Mouse (Mus musculus): ENCODE measurements at regions not wholly inside any gene's neighbourhood (a gene's known extent, or its start where the extent isn't known, plus 50 kb on each side); places are given as distances from the start of the nearest gene placed in this dataset.

DNA sequence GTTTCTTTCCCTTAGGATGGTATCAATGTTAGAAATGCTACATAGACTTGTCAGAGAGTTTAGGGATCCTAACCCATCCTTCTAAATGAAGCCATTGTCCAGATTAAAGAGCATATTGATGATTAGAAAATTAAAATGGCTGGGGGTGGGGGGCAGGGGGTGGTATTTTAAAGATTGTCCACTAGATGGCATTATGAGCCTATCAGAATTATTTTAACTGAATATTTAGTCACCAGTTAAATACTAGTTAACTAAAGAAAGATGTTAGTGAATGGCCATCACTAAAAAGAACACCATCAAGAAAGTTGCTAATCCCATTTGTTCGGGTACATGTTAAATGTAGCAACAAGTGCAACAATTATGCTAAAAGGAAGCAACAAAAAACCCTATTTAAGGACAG is 1909.6 kb upstream of the 5930422O12Rik start:
- no peaks in the 10 kb centered on the region for H3K27me3 ChIP-seq (replicated peaks; ENCODE audit: control insufficient read depth, insufficient read depth, low read length)
- H3K9me3 ChIP-seq (ENCODE audit: control insufficient read depth, low read length): no peaks in the 10 kb centered on the region
- H3K4me1 ChIP-seq (replicated peaks; ENCODE audit: control insufficient read depth, insufficient read depth, low read length): no peaks in the 10 kb centered on the region
- no peak overlapping the region for H3K4me3 ChIP-seq (ENCODE audit: low read depth, low read length)
- ATAC-seq (replicated peaks; ENCODE audit: low FRiP score) (no peak), DNase-seq (ENCODE audit: low spot score) (no peak)
- H3K9ac ChIP-seq (ENCODE audit: low read depth, low read length): no peak overlapping the region
- no peak overlapping the region for H3K27ac ChIP-seq (ENCODE audit: low read depth, low read length)
- no peak overlapping the region for H3K4me2 ChIP-seq
- WGBS: 54% methylated on average over 1 of the region's 1 CpGs
- H3K36me3 ChIP-seq (ENCODE audit: control insufficient read depth, insufficient read depth, low read length): no peaks in the 10 kb centered on the region

DNA sequence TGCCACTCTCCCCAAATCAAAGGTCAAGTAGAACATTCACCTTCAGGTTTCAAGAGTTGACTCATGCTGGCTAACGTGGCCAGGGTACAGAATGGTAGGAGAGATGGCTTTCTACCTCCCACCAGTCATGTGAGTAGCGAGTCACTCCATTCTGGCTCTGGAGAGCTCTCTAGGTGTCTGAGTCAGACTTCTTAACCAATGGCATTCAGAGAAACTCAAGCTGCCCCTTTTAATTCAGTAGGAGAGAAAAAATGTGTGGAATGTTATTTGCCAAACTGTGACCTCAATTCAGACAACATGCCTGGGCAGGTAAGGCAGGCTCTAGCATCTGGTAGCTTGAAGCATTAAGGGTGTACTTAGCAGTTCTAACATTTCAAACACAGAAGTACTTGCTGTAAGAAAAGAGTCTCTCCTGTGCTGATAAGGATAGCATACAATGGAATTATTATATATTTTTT is 1907.5 kb upstream of the 5930422O12Rik start:
- Histone ChIP-seq H3K27me3 (replicated peaks; ENCODE audit: control insufficient read depth, insufficient read depth, low read length) (no peaks in the 10 kb centered on the region), H3K36me3 (ENCODE audit: control insufficient read depth, insufficient read depth, low read length) (no peaks in the 10 kb centered on the region), H3K4me2 (no peak overlapping the region), H3K4me3 (ENCODE audit: low read depth, low read length) (no peak overlapping the region), H3K4me1 (replicated peaks; ENCODE audit: control insufficient read depth, insufficient read depth, low read length) (no peaks in the 10 kb centered on the region), H3K9me3 (ENCODE audit: control insufficient read depth, low read length) (no peaks in the 10 kb centered on the region), H3K9ac (ENCODE audit: low read depth, low read length) (no peak overlapping the region), H3K27ac (ENCODE audit: low read depth, low read length) (no peak overlapping the region)
- ATAC-seq (replicated peaks; ENCODE audit: low FRiP score) (no peak), DNase-seq (ENCODE audit: low spot score) (no peak)
- WGBS: 53% methylated on average over 2 of the region's 2 CpGs

DNA sequence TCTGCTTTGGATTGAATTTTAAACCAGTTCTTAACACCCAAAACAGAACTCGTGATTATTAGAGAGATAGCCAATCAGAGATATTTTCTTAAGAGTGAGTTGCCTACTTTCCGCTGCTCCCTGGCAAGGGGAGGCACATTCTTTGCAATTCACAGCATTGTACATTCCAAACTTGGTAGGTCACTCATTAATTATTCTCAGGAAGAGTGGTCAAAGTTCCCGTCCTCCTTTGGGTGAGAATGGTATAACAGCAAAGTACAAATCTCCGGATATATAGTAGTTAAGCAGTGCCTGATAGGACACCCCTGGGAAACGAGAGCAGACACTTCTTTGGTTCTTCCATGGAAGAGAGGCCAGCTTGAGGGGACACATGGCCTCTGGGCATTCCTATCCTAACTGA is 1903.4 kb upstream of the 5930422O12Rik start:
- Histone ChIP-seq H3K4me1 (replicated peaks; ENCODE audit: control insufficient read depth, insufficient read depth, low read length) (no peaks in the 10 kb centered on the region), H3K36me3 (ENCODE audit: control insufficient read depth, insufficient read depth, low read length) (no peaks in the 10 kb centered on the region), H3K4me3 (ENCODE audit: low read depth, low read length) (no peak overlapping the region), H3K9me3 (ENCODE audit: control insufficient read depth, low read length) (peaks cover 3% of the 10 kb centered on the region; the same call in 1 of the 2 replicates), H3K4me2 (no peak overlapping the region), H3K27ac (ENCODE audit: low read depth, low read length) (no peak overlapping the region), H3K27me3 (replicated peaks; ENCODE audit: control insufficient read depth, insufficient read depth, low read length) (no peaks in the 10 kb centered on the region), H3K9ac (ENCODE audit: low read depth, low read length) (no peak overlapping the region)
- WGBS: 68% methylated on average over 5 of the region's 5 CpGs
- no peak for ATAC-seq (replicated peaks; ENCODE audit: low FRiP score)
- no peak for DNase-seq (ENCODE audit: low spot score)

DNA sequence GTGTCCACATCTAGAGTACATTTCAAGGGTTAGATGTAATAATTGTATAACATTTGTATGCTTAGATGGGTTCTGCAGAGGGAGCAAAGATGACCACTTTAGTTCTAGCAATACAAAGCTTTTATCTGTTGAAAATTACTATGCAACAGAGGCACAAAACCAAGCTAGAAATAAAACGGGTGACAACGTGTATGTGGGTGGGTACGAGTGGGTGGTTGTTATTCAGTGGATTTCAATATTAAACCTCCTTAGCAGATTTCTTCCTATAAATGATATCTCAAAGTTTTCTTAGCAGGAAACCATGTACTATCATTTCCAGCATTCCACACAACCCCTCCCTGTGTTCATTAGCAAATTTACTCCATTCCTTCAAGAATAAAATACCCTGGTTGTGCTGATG is 1889.3 kb upstream of the 5930422O12Rik start:
- H3K4me2 ChIP-seq: no peak overlapping the region
- ATAC-seq (replicated peaks; ENCODE audit: low FRiP score): no peak
- no peaks in the 10 kb centered on the region for H3K4me1 ChIP-seq (replicated peaks; ENCODE audit: control insufficient read depth, insufficient read depth, low read length)
- H3K9ac ChIP-seq (ENCODE audit: low read depth, low read length): no peak overlapping the region
- H3K27ac ChIP-seq (ENCODE audit: low read depth, low read length): no peak overlapping the region
- no peak overlapping the region for H3K4me3 ChIP-seq (ENCODE audit: low read depth, low read length)
- no peaks in the 10 kb centered on the region for H3K27me3 ChIP-seq (replicated peaks; ENCODE audit: control insufficient read depth, insufficient read depth, low read length)
- H3K36me3 ChIP-seq (ENCODE audit: control insufficient read depth, insufficient read depth, low read length): no peaks in the 10 kb centered on the region
- 91% methylated on average over 3 of the region's 3 CpGs for WGBS
- H3K9me3 ChIP-seq (ENCODE audit: control insufficient read depth, low read length): no peaks in the 10 kb centered on the region
- DNase-seq (ENCODE audit: low spot score): no peak

DNA sequence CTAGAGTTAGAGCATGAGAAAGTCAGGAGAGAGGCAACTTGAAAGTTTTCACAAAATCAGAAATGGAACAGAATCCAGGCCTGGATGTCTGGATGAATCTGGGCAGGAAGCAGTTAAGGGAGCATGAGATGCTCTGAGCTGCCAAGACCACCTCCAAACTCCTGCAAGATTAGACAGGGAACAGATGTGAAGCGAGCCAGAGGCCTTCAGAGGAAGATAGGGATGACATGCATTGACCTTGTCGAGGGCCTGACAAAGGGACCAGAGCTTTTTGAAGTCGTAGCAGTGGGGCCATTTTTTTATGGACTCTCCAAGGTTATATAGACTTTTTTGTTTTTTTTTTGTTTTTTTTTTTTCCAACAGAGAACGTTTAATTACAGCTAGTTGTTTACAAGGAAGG is 1886.9 kb upstream of the 5930422O12Rik start:
- Histone ChIP-seq H3K27ac (ENCODE audit: low read depth, low read length) (no peak overlapping the region), H3K4me1 (replicated peaks; ENCODE audit: control insufficient read depth, insufficient read depth, low read length) (no peaks in the 10 kb centered on the region), H3K4me2 (no peak overlapping the region), H3K27me3 (replicated peaks; ENCODE audit: control insufficient read depth, insufficient read depth, low read length) (no peaks in the 10 kb centered on the region), H3K9me3 (ENCODE audit: control insufficient read depth, low read length) (no peaks in the 10 kb centered on the region), H3K36me3 (ENCODE audit: control insufficient read depth, insufficient read depth, low read length) (no peaks in the 10 kb centered on the region), H3K4me3 (ENCODE audit: low read depth, low read length) (no peak overlapping the region), H3K9ac (ENCODE audit: low read depth, low read length) (no peak overlapping the region)
- WGBS: 26% methylated on average over 4 of the region's 4 CpGs
- no peak for ATAC-seq (replicated peaks; ENCODE audit: low FRiP score)
- no peak for DNase-seq (ENCODE audit: low spot score)

DNA sequence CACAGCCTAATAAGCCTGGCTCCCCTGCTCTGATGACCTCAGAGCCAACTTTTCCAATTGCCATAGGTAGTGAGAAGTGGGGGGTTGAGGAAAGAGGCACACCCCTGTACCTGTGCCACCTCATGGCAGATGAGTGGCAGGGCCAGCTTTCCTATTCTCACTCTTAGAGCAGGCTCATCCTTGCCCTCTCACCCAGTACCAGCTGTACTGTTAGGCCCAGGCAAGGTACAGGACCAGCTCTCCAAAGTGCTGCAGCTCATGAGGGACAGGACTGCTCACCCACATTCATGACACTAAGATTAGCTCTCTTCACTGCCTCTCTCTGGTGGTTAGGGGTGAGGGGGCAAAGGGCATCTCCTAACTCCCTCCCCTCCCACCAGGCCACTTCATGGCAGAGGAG is 1854.4 kb upstream of the 5930422O12Rik start:
- Histone ChIP-seq H3K36me3 (ENCODE audit: control insufficient read depth, insufficient read depth, low read length) (no peaks in the 10 kb centered on the region), H3K4me3 (ENCODE audit: low read depth, low read length) (no peak overlapping the region), H3K9ac (ENCODE audit: low read depth, low read length) (no peak overlapping the region), H3K27ac (ENCODE audit: low read depth, low read length) (no peak overlapping the region), H3K27me3 (replicated peaks; ENCODE audit: control insufficient read depth, insufficient read depth, low read length) (no peaks in the 10 kb centered on the region), H3K4me1 (replicated peaks; ENCODE audit: control insufficient read depth, insufficient read depth, low read length) (no peaks in the 10 kb centered on the region), H3K4me2 (no peak overlapping the region), H3K9me3 (ENCODE audit: control insufficient read depth, low read length) (no peaks in the 10 kb centered on the region)
- DNase-seq (ENCODE audit: low spot score) (no peak), ATAC-seq (replicated peaks; ENCODE audit: low FRiP score) (no peak)

DNA sequence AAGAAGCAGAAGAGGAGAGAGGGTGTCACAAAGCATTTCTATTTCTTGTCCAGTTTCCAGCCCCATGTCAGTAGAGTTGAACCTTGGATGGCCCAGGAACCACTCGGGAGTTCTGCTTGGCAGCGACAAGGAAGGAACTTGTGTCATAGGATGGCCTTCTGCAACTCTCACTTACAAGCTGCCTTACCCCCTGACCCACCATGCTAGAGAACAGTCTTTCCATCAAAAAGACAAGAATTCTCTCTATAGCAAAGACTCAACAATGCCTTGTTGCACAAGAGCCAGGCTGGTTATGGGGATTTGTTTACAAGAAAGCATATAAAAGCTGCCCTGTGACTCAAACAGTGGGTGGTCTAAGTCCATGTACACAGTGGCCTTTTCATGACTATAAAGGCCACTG is 1852.4 kb upstream of the 5930422O12Rik start:
- Histone ChIP-seq H3K27me3 (replicated peaks; ENCODE audit: control insufficient read depth, insufficient read depth, low read length) (no peaks in the 10 kb centered on the region), H3K27ac (ENCODE audit: low read depth, low read length) (no peak overlapping the region), H3K9ac (ENCODE audit: low read depth, low read length) (no peak overlapping the region), H3K4me2 (no peak overlapping the region), H3K36me3 (ENCODE audit: control insufficient read depth, insufficient read depth, low read length) (no peaks in the 10 kb centered on the region), H3K4me1 (replicated peaks; ENCODE audit: control insufficient read depth, insufficient read depth, low read length) (no peaks in the 10 kb centered on the region), H3K4me3 (ENCODE audit: low read depth, low read length) (no peak overlapping the region), H3K9me3 (ENCODE audit: control insufficient read depth, low read length) (no peaks in the 10 kb centered on the region)
- WGBS: 75% methylated on average over 2 of the region's 2 CpGs
- ATAC-seq (replicated peaks; ENCODE audit: low FRiP score) (no peak), DNase-seq (ENCODE audit: low spot score) (no peak)

DNA sequence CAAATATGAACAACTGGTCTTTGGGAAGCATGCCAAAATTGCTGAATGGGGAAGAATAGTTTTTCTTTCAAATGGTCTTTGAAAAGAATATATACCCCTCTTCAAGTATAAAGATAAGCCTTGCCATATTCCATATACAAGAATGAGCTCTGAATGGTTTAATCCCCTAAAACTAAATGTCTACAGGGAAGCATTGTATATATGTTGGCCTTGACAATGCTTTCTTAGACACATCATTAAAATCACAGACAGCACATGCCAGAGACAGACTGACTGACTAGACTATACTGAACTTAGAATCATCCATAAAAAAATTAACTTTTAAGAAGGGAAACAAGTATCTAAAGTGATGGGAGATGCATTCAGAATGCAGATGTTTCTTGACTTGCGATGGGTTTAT is 1843.8 kb upstream of the 5930422O12Rik start:
- H3K4me1 ChIP-seq (replicated peaks; ENCODE audit: control insufficient read depth, insufficient read depth, low read length): no peaks in the 10 kb centered on the region
- no peak for ATAC-seq (replicated peaks; ENCODE audit: low FRiP score)
- H3K4me2 ChIP-seq: no peak overlapping the region
- no peak for DNase-seq (ENCODE audit: low spot score)
- no peaks in the 10 kb centered on the region for H3K36me3 ChIP-seq (ENCODE audit: control insufficient read depth, insufficient read depth, low read length)
- no peak overlapping the region for H3K9ac ChIP-seq (ENCODE audit: low read depth, low read length)
- H3K27ac ChIP-seq (ENCODE audit: low read depth, low read length): no peak overlapping the region
- H3K27me3 ChIP-seq (replicated peaks; ENCODE audit: control insufficient read depth, insufficient read depth, low read length): no peaks in the 10 kb centered on the region
- no peak overlapping the region for H3K4me3 ChIP-seq (ENCODE audit: low read depth, low read length)
- 87% methylated on average over 1 of the region's 1 CpGs for WGBS
- H3K9me3 ChIP-seq (ENCODE audit: control insufficient read depth, low read length): no peaks in the 10 kb centered on the region

DNA sequence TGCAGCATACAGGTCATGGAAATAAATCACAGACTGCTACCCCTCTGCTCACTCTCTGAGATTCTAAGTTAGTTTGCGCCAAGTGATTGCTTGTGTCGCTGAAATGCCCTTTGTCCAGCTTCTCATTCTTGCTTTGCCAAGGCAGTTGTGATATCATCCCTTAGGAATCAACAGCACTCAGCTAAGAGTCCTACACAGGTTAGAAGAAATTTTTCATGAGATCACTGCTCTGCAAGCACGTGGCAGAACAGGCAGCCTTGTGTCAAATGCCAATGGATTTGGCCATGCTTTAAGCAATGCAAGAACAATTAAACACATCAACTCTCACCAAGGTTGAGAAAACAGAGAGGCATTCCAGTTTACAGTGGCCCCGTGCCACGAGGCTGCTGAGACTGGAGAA is 1829.0 kb upstream of the 5930422O12Rik start:
- no peak for DNase-seq (ENCODE audit: low spot score)
- Histone ChIP-seq H3K4me2 (no peak overlapping the region), H3K4me3 (ENCODE audit: low read depth, low read length) (no peak overlapping the region), H3K4me1 (replicated peaks; ENCODE audit: control insufficient read depth, insufficient read depth, low read length) (no peaks in the 10 kb centered on the region), H3K9me3 (ENCODE audit: control insufficient read depth, low read length) (no peaks in the 10 kb centered on the region), H3K27me3 (replicated peaks; ENCODE audit: control insufficient read depth, insufficient read depth, low read length) (no peaks in the 10 kb centered on the region), H3K36me3 (ENCODE audit: control insufficient read depth, insufficient read depth, low read length) (no peaks in the 10 kb centered on the region), H3K9ac (ENCODE audit: low read depth, low read length) (no peak overlapping the region), H3K27ac (ENCODE audit: low read depth, low read length) (no peak overlapping the region)
- ATAC-seq (replicated peaks; ENCODE audit: low FRiP score): no peak
- WGBS: 84% methylated on average over 5 of the region's 5 CpGs

All from liver, embryonic 11.5 days (tissue).